Mouse (Mus musculus) embryo, embryonic 10.5 days (tissue): Measurements from ENCODE around the gene Pde10a.
A peak's percentile ranks its signal among the peaks of the same experiment; 100 is the strongest.

ENCODE experiments used
- DNase-seq: peaks from one replicate; pipeline ENCODE4 v3.0.0-alpha.2; 2015; ENCODE audit warnings: low spot score

Pde10a gene

GRCm38 (mm10) chr17:8892193-8892985 lies 367.2 kb downstream of the Pde10a start:
- no peak for DNase-seq

GRCm38 (mm10) chr17:8895991-8896390 lies 370.8 kb downstream of the Pde10a start:
- no peak for DNase-seq

GRCm38 (mm10) chr17:8897749-8898148 lies 372.6 kb downstream of the Pde10a start:
- DNase-seq = no peak

- no peak for DNase-seq
These were observed 373.0 kb downstream of the Pde10a start for GRCm38 (mm10) chr17:8898221-8898620.

- DNase-seq = no peak
These were observed 374.0 kb downstream of the Pde10a start for GRCm38 (mm10) chr17:8899212-8899611.

GRCm38 (mm10) chr17:8903555-8904283 lies 378.5 kb downstream of the Pde10a start:
- no peak for DNase-seq

GRCm38 (mm10) chr17:8910571-8910970 lies 385.4 kb downstream of the Pde10a start:
- no peak for DNase-seq

- DNase-seq = no peak
These were observed 387.8 kb downstream of the Pde10a start for GRCm38 (mm10) chr17:8912933-8913332.

GRCm38 (mm10) chr17:8915693-8916092 lies 390.5 kb downstream of the Pde10a start:
- DNase-seq = no peak

GRCm38 (mm10) chr17:8923074-8923473 lies 397.9 kb downstream of the Pde10a start:
- no peak for DNase-seq

- no peak for DNase-seq
These were observed 398.6 kb downstream of the Pde10a start for GRCm38 (mm10) chr17:8923727-8924126.

GRCm38 (mm10) chr17:8925819-8926383 lies 400.7 kb downstream of the Pde10a start:
- no peak for DNase-seq

GRCm38 (mm10) chr17:8928560-8928959 lies 403.4 kb downstream of the Pde10a start:
- DNase-seq = no peak

GRCm38 (mm10) chr17:8929636-8930035 lies 404.5 kb downstream of the Pde10a start:
- no peak for DNase-seq

GRCm38 (mm10) chr17:8935604-8936003 lies 410.4 kb downstream of the Pde10a start:
- DNase-seq = peak; percentile 48

GRCm38 (mm10) chr17:8936603-8937002 lies 411.4 kb downstream of the Pde10a start:
- DNase-seq = peak; percentile 76

GRCm38 (mm10) chr17:8951588-8951987 lies 426.4 kb downstream of the Pde10a start:
- DNase-seq = peak; percentile 49

- no peak for DNase-seq
These were observed 427.8 kb downstream of the Pde10a start for GRCm38 (mm10) chr17:8952951-8953350.

GRCm38 (mm10) chr17:8958125-8958524 lies 433.0 kb downstream of the Pde10a start:
- no peak for DNase-seq

GRCm38 (mm10) chr17:8960386-8960785 lies 435.2 kb downstream of the Pde10a start:
- no peak for DNase-seq

- no peak for DNase-seq
These were observed 435.9 kb downstream of the Pde10a start for GRCm38 (mm10) chr17:8961097-8961496.

GRCm38 (mm10) chr17:8961644-8962043 lies 436.5 kb downstream of the Pde10a start:
- DNase-seq = peak; percentile 40

GRCm38 (mm10) chr17:8965177-8965576 lies 440.0 kb downstream of the Pde10a start:
- DNase-seq = no peak
